Mouse (Mus musculus) layer of hippocampus, postnatal 25 days (tissue): ENCODE results near the gene Cacng2. TPM values are rescaled to one million over a fixed set of nuclear protein-coding genes. Genes with fewer than 3 reads are reported as not detected.

Experiments used
- DNase-seq, 2 experiments: peaks; one replicate each; pipeline ENCODE4 v3.0.0; 2022; ENCODE audit warnings: mixed read lengths in 2 of 2, low spot score in 1 of 2; ENCODE audit errors: extremely low spot score in 1 of 2
- total RNA-seq, 2 experiments: library from RNA; stranded (reverse); gene quantifications; 2 replicates each; pipeline ENCODE4 v1.2.3; 2021

Cacng2 gene
- total RNA-seq, 2 experiments from 2014 or later, result 35.5 to 40.7 TPM

GRCm38 (mm10) chr15:78082841-78083572 is 36.8 kb downstream of the Cacng2 start:
- no peak for DNase-seq

DNA sequence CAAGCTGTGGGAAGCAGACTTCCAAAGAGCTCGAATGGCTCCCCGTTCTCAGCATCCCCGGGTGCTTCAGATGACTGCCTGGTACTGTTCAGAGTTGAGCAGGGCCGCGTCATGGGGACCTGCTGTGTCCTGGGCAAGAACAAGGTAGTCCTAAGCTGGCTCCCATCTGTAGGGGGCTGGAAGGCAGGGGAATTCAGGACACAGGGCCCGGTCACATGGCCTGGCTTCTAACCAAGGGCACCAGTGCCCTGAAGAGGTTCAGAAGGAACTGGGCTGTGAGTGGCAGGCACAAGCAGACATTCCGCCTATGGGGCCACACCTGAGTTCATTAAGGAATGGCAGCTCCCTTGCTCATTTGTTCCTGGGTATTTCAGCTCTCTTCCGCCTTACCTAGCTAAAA is 37.7 kb downstream of the Cacng2 start:
- no peak for DNase-seq

DNA sequence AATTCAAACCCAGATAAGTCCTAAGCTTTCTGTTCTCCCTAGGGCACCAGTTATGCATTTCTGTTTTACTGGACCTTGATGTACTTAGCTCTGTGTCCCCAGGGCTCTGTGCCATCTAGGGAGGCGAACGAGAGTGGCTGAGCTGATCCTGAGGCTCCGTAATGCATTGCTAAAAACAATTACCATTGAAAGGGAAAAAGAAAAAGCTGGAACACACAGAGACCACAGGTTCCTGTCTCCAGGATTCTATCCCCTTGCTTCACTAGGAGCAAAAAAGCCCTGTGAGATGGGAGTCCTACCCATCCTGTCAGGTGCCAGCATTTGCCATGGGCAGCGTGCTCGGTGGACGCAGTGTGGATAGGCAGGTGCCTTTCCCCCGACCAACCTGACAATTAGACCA is 38.4 kb downstream of the Cacng2 start:
- no peak for DNase-seq

- DNase-seq, result no peak
Observed at GRCm38 (mm10) chr15:78080326-78080725, 39.5 kb downstream of the Cacng2 start.

DNA sequence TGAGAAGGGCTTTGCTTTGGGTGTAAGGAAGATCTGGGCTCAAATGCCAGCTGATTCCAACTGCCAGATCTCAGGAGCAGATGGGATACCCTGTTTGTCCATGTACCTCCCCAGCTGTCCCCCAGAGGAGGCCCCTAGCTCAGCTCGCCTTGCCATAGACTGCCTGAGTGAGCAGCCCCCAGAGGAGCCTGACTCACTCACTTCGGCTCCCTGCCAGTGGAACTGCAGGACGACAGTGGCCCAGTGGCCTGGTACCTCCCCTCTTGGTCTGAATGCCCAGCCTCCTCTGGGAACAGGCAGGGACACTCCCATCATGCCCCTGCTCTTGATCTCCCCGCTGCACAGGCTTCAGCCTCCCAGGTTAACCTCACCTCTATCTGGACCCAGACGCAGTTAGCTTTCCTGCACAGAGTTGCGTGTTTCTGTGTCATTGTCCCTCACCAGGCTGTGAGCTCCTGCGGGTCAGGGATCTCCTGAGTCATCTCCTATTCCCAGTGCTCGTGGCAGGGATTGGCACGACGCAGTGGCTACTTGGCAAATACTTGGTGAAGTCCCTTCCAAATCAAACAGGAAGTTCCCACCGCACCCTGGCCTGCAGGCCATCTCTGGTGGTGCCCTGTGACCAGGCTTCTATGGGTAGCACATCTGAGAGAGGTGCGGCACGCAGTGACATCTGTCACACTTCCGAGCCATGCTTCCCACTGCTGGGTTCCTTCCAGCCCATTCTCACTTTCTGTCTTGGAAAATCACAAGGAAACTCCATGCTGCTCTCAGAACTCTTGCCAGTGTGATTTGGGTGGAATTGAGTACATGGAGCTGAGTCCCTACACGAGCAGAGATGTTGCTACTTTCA is 40.8 kb downstream of the Cacng2 start:
- no peak for DNase-seq

DNA sequence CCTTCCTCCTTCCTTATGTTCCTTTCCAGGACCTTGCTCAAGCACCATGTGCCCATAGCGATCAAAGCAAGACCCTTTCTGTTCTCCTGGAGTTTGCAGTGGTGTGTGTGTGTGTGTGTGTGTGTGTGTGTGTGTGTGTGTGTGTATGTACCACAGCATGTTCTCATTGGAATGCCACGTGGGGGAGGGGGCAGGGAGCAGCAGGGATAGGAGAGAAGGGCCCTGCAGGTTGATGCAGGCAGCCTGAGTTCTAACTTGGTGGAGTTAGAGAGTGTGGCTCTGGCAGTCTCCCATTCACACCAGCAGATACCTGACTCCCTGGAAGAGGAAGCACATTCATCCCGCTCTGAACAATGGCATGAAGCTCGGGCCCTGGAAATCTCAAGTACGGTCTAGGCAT is 41.6 kb downstream of the Cacng2 start:
- no peak for DNase-seq

DNA sequence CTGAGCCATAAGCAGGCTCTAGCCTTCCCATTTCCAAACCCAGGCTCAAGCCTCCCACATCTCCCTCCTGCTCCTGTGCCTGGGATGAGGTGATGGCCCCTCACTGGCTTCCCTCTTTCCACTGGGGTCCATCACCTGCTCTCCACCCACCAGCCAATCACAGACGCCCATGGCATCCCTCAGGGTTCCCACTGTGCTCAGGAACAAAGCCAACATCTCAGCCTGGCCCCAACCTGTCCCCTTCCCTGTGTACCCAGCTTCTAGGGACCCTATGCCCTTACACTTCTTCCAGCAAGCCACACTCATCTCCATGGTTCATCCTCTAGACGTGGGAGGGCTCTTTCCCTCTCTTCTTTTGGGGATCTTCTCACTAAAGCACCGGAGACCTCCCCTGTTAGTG is 43.9 kb downstream of the Cacng2 start:
- no peak for DNase-seq

DNA sequence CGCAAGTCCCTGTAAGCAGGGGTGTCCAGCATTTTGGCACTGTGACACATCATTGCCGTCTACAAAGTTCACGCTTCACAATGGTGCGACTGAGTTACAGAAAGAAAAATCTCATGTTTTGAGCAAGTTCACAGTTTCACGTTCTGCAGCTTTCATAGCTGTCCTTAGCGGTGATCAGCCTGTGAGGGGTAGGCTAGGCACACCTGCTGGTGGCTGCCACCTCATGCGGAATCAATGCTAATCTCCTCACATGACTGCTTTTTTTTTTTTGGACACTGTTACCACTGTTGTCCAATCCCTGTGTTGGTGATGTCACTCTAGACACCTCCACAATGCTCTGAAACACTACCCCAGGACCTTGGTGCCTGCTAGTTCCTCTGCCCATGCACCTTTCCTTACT is 46.7 kb downstream of the Cacng2 start:
- DNase-seq, result no peak

GRCm38 (mm10) chr15:78066475-78066874 is 53.4 kb downstream of the Cacng2 start:
- peak in 1 of 2 experiments; percentile 59 for DNase-seq

- no peak for DNase-seq
Observed at GRCm38 (mm10) chr15:78065541-78065940, 54.3 kb downstream of the Cacng2 start.

GRCm38 (mm10) chr15:78064340-78064739 is 55.5 kb downstream of the Cacng2 start:
- DNase-seq, result no peak

- no peak for DNase-seq
Observed at GRCm38 (mm10) chr15:78062467-78062866, 57.4 kb downstream of the Cacng2 start.

- no peak for DNase-seq
Observed at GRCm38 (mm10) chr15:78056930-78057329, 62.9 kb downstream of the Cacng2 start.

- no peak for DNase-seq
Observed at GRCm38 (mm10) chr15:78050682-78051081, 69.1 kb downstream of the Cacng2 start.

DNA sequence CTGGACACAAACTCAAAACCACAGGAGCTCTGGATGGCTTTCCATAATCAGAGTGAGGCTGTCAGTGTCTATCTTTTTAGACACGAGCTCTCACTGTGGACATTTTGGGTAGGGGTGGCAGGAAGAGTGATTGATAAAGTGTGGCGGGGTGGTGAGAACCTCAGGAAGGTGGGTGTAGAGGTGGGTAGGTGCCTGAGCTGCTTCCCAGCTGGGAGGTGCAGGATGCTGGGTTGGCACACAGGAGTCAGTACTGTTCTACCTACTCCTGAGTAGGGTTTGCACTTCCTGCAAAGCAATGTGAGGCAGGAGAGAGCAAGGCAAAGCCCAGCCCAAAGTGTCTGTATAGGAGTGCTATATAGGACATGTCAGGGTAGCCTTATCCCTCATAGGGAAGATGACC is 69.9 kb downstream of the Cacng2 start:
- DNase-seq, result no peak

- DNase-seq, result no peak
Observed at GRCm38 (mm10) chr15:78045842-78046241, 74.0 kb downstream of the Cacng2 start.

GRCm38 (mm10) chr15:78045314-78045713 is 74.5 kb downstream of the Cacng2 start:
- DNase-seq, result no peak

DNA sequence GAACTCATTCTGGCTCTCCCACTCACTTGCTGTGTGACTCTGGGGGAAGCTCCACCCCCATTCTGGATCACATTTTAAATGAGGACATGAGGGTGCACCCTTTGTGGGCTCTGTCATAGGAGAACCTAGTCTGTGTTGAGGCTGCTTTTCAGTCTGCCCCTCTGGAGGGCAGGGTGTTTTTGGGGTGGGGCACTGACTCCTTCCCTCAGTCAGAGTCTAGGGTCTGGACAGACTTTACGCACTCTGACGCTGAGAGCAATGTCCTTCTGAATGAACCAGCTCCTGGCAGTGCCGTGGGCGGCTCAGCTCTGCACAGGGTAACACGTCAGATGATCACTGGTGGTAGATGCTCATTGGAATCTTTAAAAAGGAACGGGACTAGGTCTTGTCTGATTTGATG is 75.0 kb downstream of the Cacng2 start:
- peak in 1 of 2 experiments; percentile 23 for DNase-seq

DNA sequence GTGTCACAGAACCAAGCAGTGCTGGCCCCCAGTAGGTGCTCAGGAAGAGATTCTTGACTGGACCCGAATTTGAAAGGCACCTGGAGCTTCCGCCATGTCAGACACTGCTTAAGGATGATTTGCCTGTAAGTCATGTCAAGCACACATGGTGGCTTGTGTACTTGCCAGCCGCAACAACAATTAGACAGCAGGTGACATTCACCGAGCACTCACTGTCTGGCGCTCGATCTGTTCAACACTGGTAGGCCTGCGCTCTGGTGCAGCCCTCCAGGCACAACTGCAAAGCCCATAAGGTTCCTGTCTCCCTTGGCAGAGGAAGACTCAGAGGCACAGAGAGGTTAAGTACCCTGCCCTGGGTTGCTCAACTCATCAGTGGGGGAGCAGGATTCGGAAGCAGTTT is 77.1 kb downstream of the Cacng2 start:
- DNase-seq, result no peak

- DNase-seq, result no peak
Observed at GRCm38 (mm10) chr15:78037626-78038025, 82.2 kb downstream of the Cacng2 start.

DNA sequence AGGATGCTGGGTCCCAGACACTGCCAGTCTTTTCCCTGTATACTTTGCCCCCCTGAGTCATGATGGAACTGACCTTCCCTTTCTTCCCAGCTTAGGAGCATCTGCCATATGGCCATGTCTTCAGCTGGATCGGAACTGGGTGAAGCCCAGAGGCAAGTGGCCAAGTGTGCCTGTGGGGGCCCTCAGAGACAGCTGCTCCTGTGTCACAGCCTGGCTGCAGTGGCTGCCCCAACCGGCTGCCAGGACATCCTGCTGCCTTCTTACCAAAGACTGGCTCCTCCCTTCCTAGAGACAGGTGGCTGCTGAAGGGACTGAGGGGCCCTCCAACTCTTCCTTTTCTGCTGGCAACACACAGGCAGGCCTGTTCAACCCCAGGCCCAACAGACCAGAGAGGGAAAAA is 83.2 kb downstream of the Cacng2 start:
- no peak for DNase-seq

DNA sequence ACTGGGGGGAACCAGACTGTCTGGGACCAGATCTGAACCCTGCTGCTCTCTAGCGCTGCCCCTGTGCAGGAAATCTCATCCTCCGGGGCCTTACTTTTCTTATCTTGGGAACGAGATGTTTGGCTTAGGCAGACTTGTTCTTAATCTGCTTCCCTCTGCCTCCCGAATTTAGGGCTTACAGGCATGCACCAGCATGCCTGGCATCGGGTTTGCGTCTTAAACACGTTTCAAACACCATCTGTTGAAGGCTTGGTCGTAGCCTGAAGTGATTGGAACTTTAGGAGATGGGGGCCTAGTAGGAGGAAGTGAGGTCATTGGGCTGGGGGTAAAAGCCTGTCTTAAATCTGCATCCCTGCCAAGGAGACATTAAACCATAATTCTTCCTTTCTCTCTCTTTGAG is 89.9 kb downstream of the Cacng2 start:
- DNase-seq, result no peak
